Mouse (Mus musculus): Measurements from ENCODE around the gene Olfr1501. TPM values are rescaled to one million over a fixed set of nuclear protein-coding genes. Genes with fewer than 3 reads are reported as not detected.
"Not testable (repeated sequence)": the region's sequence is repeated elsewhere in the genome, so short reads cannot be mapped to it uniquely, and the experiment has no call there.

Gene Olfr1501
- polyA plus RNA-seq (2015; fragmentation: Nextera tagmentation; extraction: Ambion mirVana): not detected in 2 replicates

DNA sequence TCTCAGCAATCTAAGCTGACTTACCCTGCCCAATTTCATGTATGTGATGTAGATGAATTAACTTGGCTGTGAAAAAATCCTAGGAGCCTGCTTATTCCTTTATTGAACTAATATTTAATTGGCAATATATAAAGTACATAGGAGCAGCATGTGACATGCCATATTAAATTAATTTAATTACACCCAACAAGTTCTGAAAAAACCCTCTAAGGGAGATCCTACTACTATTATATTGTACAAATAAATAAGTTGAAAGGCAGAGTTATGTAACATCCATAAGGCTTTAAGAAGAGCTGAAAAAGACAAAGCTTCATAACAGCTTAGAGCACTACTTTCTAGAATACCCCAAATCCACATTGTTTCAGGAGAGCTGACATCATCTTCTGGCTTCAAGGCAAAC, at the start of gene Olfr1501:
TSS of gene Olfr1501 (minus strand) at position 101 of the 400 bp plus-strand sequence.
- H3K9ac ChIP-seq (ENCODE audit: low read depth, low read length); H3K4me1 ChIP-seq (ENCODE audit: control insufficient read depth, low read depth, low read length); H3K9me3 ChIP-seq (replicated peaks; ENCODE audit: control insufficient read depth, low read length); H3K36me3 ChIP-seq (ENCODE audit: control insufficient read depth, insufficient read depth); ATAC-seq (ENCODE audit: low read depth); H3K27me3 ChIP-seq (ENCODE audit: control insufficient read depth, insufficient read depth, low read depth, low read length); H3K4me3 ChIP-seq (ENCODE audit: low read depth, low read length); H3K27ac ChIP-seq (ENCODE audit: low read length); H3K4me2 ChIP-seq (ENCODE audit: low read depth, low read length): not testable (repeated sequence)

GRCm38 (mm10) chr19:13897828-13898227, 47.3 kb upstream of the Olfr1501 start, which contains the start of gene Olfr1504:
Gene Olfr1504 (minus strand): TSS chr19:13897928.
- H3K4me1 ChIP-seq (ENCODE audit: control insufficient read depth, low read depth, low read length): no peaks in the 10 kb centered on the region
- no peaks in the 10 kb centered on the region for H3K27me3 ChIP-seq (ENCODE audit: control insufficient read depth, insufficient read depth, low read depth, low read length)
- H3K4me3 ChIP-seq (ENCODE audit: low read depth, low read length): no peak within 1 kb of the TSS
- H3K9ac ChIP-seq (ENCODE audit: low read depth, low read length): no peak within 1 kb of the TSS
- no peaks in the 10 kb centered on the region for H3K9me3 ChIP-seq (replicated peaks; ENCODE audit: control insufficient read depth, low read length)
- H3K4me2 ChIP-seq (ENCODE audit: low read depth, low read length): no peak within 1 kb of the TSS
- ATAC-seq (ENCODE audit: low read depth): no peak
- no peaks in the 10 kb centered on the region for H3K36me3 ChIP-seq (ENCODE audit: control insufficient read depth, insufficient read depth)
- 38% methylated on average over 1 of the region's 1 CpGs for WGBS (ENCODE audit: insufficient replicate concordance)
- H3K27ac ChIP-seq (ENCODE audit: low read length): no peak within 1 kb of the TSS

- ATAC-seq (ENCODE audit: low read depth): no peak
- WGBS (ENCODE audit: insufficient replicate concordance): 48% methylated on average over 1 of the region's 1 CpGs
- Histone ChIP-seq H3K27ac (ENCODE audit: low read length) (no peak within 1 kb of the TSS), H3K4me2 (ENCODE audit: low read depth, low read length) (no peak within 1 kb of the TSS), H3K4me3 (ENCODE audit: low read depth, low read length) (no peak within 1 kb of the TSS), H3K27me3 (ENCODE audit: control insufficient read depth, insufficient read depth, low read depth, low read length) (no peaks in the 10 kb centered on the region), H3K4me1 (ENCODE audit: control insufficient read depth, low read depth, low read length) (no peaks in the 10 kb centered on the region), H3K9me3 (replicated peaks; ENCODE audit: control insufficient read depth, low read length) (no peaks in the 10 kb centered on the region), H3K36me3 (ENCODE audit: control insufficient read depth, insufficient read depth) (no peaks in the 10 kb centered on the region), H3K9ac (ENCODE audit: low read depth, low read length) (no peak within 1 kb of the TSS)
These were observed 11.0 kb upstream of the Olfr1501 start, which contains the start of gene Olfr1502 for GRCm38 (mm10) chr19:13861495-13861894. Gene Olfr1502 (plus strand): TSS chr19:13861795.

GRCm38 (mm10) chr19:13830388-13830787, 20.1 kb downstream of the Olfr1501 start, which contains the start of gene Olfr1500:
Gene Olfr1500 (minus strand): TSS chr19:13830488.
- no peak for ATAC-seq (ENCODE audit: low read depth)
- H3K36me3 ChIP-seq (ENCODE audit: control insufficient read depth, insufficient read depth): no peaks in the 10 kb centered on the region
- no peaks in the 10 kb centered on the region for H3K9me3 ChIP-seq (replicated peaks; ENCODE audit: control insufficient read depth, low read length)
- no peak within 1 kb of the TSS for H3K9ac ChIP-seq (ENCODE audit: low read depth, low read length)
- H3K4me1 ChIP-seq (ENCODE audit: control insufficient read depth, low read depth, low read length): no peaks in the 10 kb centered on the region
- no peak within 1 kb of the TSS for H3K4me3 ChIP-seq (ENCODE audit: low read depth, low read length)
- no peaks in the 10 kb centered on the region for H3K27me3 ChIP-seq (ENCODE audit: control insufficient read depth, insufficient read depth, low read depth, low read length)
- H3K27ac ChIP-seq (ENCODE audit: low read length): no peak within 1 kb of the TSS
- H3K4me2 ChIP-seq (ENCODE audit: low read depth, low read length): no peak within 1 kb of the TSS

GRCm38 (mm10) chr19:13828447-13828846, 22.0 kb downstream of the Olfr1501 start:
- ATAC-seq (ENCODE audit: low read depth): no peak
- Histone ChIP-seq H3K4me3 (ENCODE audit: low read depth, low read length) (no peak overlapping the region), H3K9ac (ENCODE audit: low read depth, low read length) (no peak overlapping the region), H3K27ac (ENCODE audit: low read length) (no peak overlapping the region), H3K4me1 (ENCODE audit: control insufficient read depth, low read depth, low read length) (no peaks in the 10 kb centered on the region), H3K36me3 (ENCODE audit: control insufficient read depth, insufficient read depth) (no peaks in the 10 kb centered on the region), H3K4me2 (ENCODE audit: low read depth, low read length) (no peak overlapping the region), H3K27me3 (ENCODE audit: control insufficient read depth, insufficient read depth, low read depth, low read length) (no peaks in the 10 kb centered on the region), H3K9me3 (replicated peaks; ENCODE audit: control insufficient read depth, low read length) (no peaks in the 10 kb centered on the region)
- 45% methylated on average over 3 of the region's 3 CpGs for WGBS (ENCODE audit: insufficient replicate concordance)

- H3K27ac ChIP-seq (ENCODE audit: low read length): no peak overlapping the region
- no peaks in the 10 kb centered on the region for H3K9me3 ChIP-seq (replicated peaks; ENCODE audit: control insufficient read depth, low read length)
- no peaks in the 10 kb centered on the region for H3K36me3 ChIP-seq (ENCODE audit: control insufficient read depth, insufficient read depth)
- WGBS (ENCODE audit: insufficient replicate concordance): 21% methylated on average over 5 of the region's 5 CpGs
- ATAC-seq (ENCODE audit: low read depth): no peak
- no peak overlapping the region for H3K9ac ChIP-seq (ENCODE audit: low read depth, low read length)
- H3K27me3 ChIP-seq (ENCODE audit: control insufficient read depth, insufficient read depth, low read depth, low read length): no peaks in the 10 kb centered on the region
- H3K4me3 ChIP-seq (ENCODE audit: low read depth, low read length): no peak overlapping the region
- H3K4me1 ChIP-seq (ENCODE audit: control insufficient read depth, low read depth, low read length): no peaks in the 10 kb centered on the region
- H3K4me2 ChIP-seq (ENCODE audit: low read depth, low read length): no peak overlapping the region
These were observed 29.6 kb downstream of the Olfr1501 start for GRCm38 (mm10) chr19:13820847-13821246.

- Histone ChIP-seq H3K9me3 (replicated peaks; ENCODE audit: control insufficient read depth, low read length) (no peaks in the 10 kb centered on the region), H3K36me3 (ENCODE audit: control insufficient read depth, insufficient read depth) (no peaks in the 10 kb centered on the region), H3K4me1 (ENCODE audit: control insufficient read depth, low read depth, low read length) (no peaks in the 10 kb centered on the region), H3K27me3 (ENCODE audit: control insufficient read depth, insufficient read depth, low read depth, low read length) (no peaks in the 10 kb centered on the region), H3K9ac (ENCODE audit: low read depth, low read length) (no peak within 1 kb of the TSS), H3K4me3 (ENCODE audit: low read depth, low read length) (no peak within 1 kb of the TSS), H3K27ac (ENCODE audit: low read length) (no peak within 1 kb of the TSS), H3K4me2 (ENCODE audit: low read depth, low read length) (no peak within 1 kb of the TSS)
- no peak for ATAC-seq (ENCODE audit: low read depth)
These were observed 31.1 kb downstream of the Olfr1501 start, which contains the start of gene Olfr1499 for GRCm38 (mm10) chr19:13819347-13819746. Gene Olfr1499 (minus strand): TSS chr19:13819447.

DNA sequence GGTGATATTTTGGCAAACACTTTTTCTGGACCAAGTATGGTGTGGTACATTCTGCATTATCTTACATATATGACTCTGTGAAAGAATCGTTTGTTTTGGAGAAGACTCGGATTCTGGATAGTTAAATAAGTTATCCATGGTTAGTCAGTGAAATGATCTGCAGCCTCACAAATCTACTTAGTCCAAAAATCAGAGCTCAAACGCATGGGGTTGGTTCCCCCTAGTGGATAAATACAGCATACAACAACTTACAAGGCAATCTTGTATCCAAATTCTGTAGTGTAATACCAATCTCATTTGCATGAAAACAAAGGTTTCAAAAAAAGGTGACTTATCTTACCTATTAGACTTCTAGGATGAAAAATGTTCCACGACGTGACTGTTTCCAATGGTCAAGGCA, 31.7 kb downstream of the Olfr1501 start:
- no peaks in the 10 kb centered on the region for H3K9me3 ChIP-seq (replicated peaks; ENCODE audit: control insufficient read depth, low read length)
- H3K9ac ChIP-seq (ENCODE audit: low read depth, low read length): no peak overlapping the region
- ATAC-seq (ENCODE audit: low read depth): no peak
- H3K27me3 ChIP-seq (ENCODE audit: control insufficient read depth, insufficient read depth, low read depth, low read length): no peaks in the 10 kb centered on the region
- H3K36me3 ChIP-seq (ENCODE audit: control insufficient read depth, insufficient read depth): no peaks in the 10 kb centered on the region
- no peak overlapping the region for H3K4me3 ChIP-seq (ENCODE audit: low read depth, low read length)
- H3K4me2 ChIP-seq (ENCODE audit: low read depth, low read length): no peak overlapping the region
- H3K4me1 ChIP-seq (ENCODE audit: control insufficient read depth, low read depth, low read length): no peaks in the 10 kb centered on the region
- no peak overlapping the region for H3K27ac ChIP-seq (ENCODE audit: low read length)
- WGBS (ENCODE audit: insufficient replicate concordance): 18% methylated on average over 5 of the region's 5 CpGs

GRCm38 (mm10) chr19:13812823-13813222, 37.7 kb downstream of the Olfr1501 start:
- 39% methylated on average over 2 of the region's 2 CpGs for WGBS (ENCODE audit: insufficient replicate concordance)
- no peak overlapping the region for H3K9ac ChIP-seq (ENCODE audit: low read depth, low read length)
- no peak for ATAC-seq (ENCODE audit: low read depth)

More at GRCm38 (mm10) chr19:13812823-13813222, 37.7 kb downstream of the Olfr1501 start:
- Histone ChIP-seq H3K27me3 (ENCODE audit: control insufficient read depth, insufficient read depth, low read depth, low read length) (no peaks in the 10 kb centered on the region), H3K9me3 (replicated peaks; ENCODE audit: control insufficient read depth, low read length) (no peaks in the 10 kb centered on the region), H3K27ac (ENCODE audit: low read length) (no peak overlapping the region), H3K4me1 (ENCODE audit: control insufficient read depth, low read depth, low read length) (no peaks in the 10 kb centered on the region), H3K4me3 (ENCODE audit: low read depth, low read length) (no peak overlapping the region), H3K4me2 (ENCODE audit: low read depth, low read length) (no peak overlapping the region), H3K36me3 (ENCODE audit: control insufficient read depth, insufficient read depth) (no peaks in the 10 kb centered on the region)
